Mouse (Mus musculus) megakaryocyte, embryonic 14.5 days (primary cell): ENCODE results near the gene Zfand3. TPM values are rescaled to one million over a fixed set of nuclear protein-coding genes. Genes with fewer than 3 reads are reported as not detected.

ENCODE experiments used
- H3K27me3 ChIP-seq: replicated peaks from 2 replicates; pipeline ENCODE3; 2012; ENCODE audit warnings: inconsistent platforms
- H3K36me3 ChIP-seq: replicated peaks from 2 replicates; pipeline ENCODE3; 2012; ENCODE audit warnings: low read length, inconsistent platforms, mixed read lengths
- H3K4me1 ChIP-seq: 2 replicates; pipeline ENCODE4 v1.6.1; 2012; ENCODE audit warnings: inconsistent platforms
- H3K4me3 ChIP-seq: replicated peaks from 2 replicates; pipeline ENCODE3; 2012; ENCODE audit warnings: moderate library complexity, mild to moderate bottlenecking, inconsistent platforms
- H3K9me3 ChIP-seq: 2 replicates; pipeline ENCODE4 v1.6.1; 2012; ENCODE audit warnings: inconsistent platforms
- FLI1 ChIP-seq: IDR thresholded peaks from 2 replicates; pipeline ENCODE4 v1.6.1; 2012; ENCODE audit warnings: low read length, inconsistent platforms, mixed read lengths
- GATA1 ChIP-seq: IDR thresholded peaks from 3 replicates; pipeline ENCODE4 v1.6.1; 2012; ENCODE audit warnings: mixed read lengths, low read length, inconsistent platforms, borderline replicate concordance
- polyA plus RNA-seq: library from polyadenylated mRNA; stranded (reverse); fragments of >175 nt; gene quantifications from 2 replicates; pipeline ENCODE4 v1.2.3, GENCODE M21; 2012; ENCODE audit warnings: low replicate concordance; ENCODE audit not compliant: insufficient read depth

Gene Zfand3
- polyA plus RNA-seq, 1 experiment: 157 TPM

GRCm38 (mm10) chr17:30210262-30210661 is 205.7 kb downstream of the Zfand3 start:
- no peaks in the 10 kb centered on the region for H3K9me3 ChIP-seq
- TF ChIP-seq GATA1 (no peak), FLI1 (no peak)
- H3K36me3 ChIP-seq: peaks cover 95% of the 10 kb centered on the region
- no peaks in the 10 kb centered on the region for H3K27me3 ChIP-seq
- no peak overlapping the region for H3K4me3 ChIP-seq
- H3K4me1 ChIP-seq: peaks cover 40% of the 10 kb centered on the region

DNA sequence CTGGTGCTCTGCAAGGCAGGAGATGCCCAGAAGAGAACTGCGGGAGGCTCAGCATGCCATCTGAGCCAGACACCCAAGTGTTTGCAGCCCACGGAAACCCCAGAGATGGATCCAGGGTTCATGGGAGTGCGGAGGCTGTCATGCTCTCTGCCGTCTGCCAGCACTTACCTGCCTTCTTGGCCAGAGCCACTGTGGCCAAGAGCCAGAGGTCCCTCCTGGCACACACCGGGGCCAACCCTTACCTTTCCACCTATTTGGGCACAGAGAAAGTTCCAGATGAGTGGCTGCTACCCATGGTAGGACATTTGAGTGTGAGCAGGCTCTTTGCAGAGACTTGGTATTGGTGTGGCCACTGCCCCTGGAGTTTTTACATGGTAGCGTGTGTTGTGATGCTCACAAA is 206.4 kb downstream of the Zfand3 start:
- peaks cover 45% of the 10 kb centered on the region for H3K4me1 ChIP-seq
- TF ChIP-seq GATA1 (no peak), FLI1 (no peak)
- no peaks in the 10 kb centered on the region for H3K9me3 ChIP-seq
- H3K36me3 ChIP-seq: peaks cover 95% of the 10 kb centered on the region
- H3K4me3 ChIP-seq: no peak overlapping the region
- no peaks in the 10 kb centered on the region for H3K27me3 ChIP-seq

DNA sequence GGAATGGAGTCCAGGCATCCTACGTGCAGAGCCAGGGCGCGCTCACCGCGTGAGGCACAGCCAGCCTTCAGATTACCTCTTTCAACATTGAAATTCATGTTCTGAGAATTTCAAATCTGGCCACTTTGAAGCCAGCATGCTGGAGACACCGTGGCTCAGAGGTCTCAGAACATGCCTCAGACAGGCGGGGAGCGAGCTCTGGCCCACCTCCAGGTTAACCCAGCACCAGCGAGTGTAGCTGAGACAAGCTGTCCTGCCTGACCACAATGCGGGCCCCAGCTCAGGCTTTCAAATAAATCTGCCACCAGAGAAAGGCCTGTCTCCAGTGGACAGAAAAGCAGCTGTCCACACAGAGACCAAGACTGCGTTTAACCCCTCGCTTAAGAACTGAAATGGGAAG is 208.1 kb downstream of the Zfand3 start:
- H3K36me3 ChIP-seq: peaks cover 86% of the 10 kb centered on the region
- TF ChIP-seq FLI1 (no peak), GATA1 (no peak)
- H3K4me1 ChIP-seq: peaks cover 46% of the 10 kb centered on the region
- no peaks in the 10 kb centered on the region for H3K9me3 ChIP-seq
- no peak overlapping the region for H3K4me3 ChIP-seq
- no peaks in the 10 kb centered on the region for H3K27me3 ChIP-seq

- H3K9me3 ChIP-seq: no peaks in the 10 kb centered on the region
- no peak overlapping the region for H3K4me3 ChIP-seq
- H3K27me3 ChIP-seq: no peaks in the 10 kb centered on the region
- H3K36me3 ChIP-seq: peaks cover 86% of the 10 kb centered on the region
- TF ChIP-seq FLI1: no peak
- no peak for TF ChIP-seq GATA1
- peaks cover 43% of the 10 kb centered on the region for H3K4me1 ChIP-seq
These were observed 208.8 kb downstream of the Zfand3 start for GRCm38 (mm10) chr17:30213371-30213770.

DNA sequence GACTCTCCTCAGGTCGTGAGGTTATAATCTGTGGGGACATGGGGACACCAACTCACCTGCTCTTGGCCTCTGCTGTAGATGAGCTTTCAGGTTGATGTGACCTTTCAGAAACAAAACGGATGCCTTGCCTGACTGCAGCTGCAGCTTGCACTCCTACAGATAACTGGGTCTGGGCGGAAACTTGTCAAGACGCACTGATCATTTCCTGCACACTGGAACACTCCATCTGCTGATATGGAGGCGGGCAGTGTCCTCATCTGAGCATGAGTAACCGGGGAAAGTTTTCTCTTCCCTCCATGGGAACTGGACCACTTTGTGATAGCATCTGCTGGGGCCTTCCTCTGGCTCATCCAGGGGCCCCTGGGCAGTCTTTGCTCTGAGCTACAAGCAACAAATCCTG is 209.9 kb downstream of the Zfand3 start:
- Histone ChIP-seq H3K4me1 (peaks cover 43% of the 10 kb centered on the region), H3K9me3 (no peaks in the 10 kb centered on the region), H3K36me3 (peaks cover 86% of the 10 kb centered on the region), H3K27me3 (no peaks in the 10 kb centered on the region), H3K4me3 (no peak overlapping the region)
- no peak for TF ChIP-seq FLI1
- no peak for TF ChIP-seq GATA1

DNA sequence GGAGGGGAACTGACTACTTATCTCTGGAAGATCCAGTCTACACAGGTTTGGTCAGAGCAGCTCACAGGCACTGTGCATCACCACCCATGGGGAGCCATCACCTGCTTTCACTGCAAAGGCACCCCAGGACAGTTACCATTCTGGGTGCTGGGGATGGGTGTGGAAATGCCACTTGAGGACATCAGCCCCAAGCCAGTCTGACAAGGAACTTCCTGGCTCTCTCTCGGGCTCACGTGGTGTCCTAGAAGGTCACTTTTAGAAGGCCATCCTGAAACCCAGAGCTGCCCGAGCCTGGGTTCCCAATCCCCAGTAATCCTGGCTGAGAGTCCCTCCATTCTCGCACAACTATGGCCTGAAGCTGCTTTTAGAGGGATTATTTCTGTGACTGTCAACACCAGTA is 211.2 kb downstream of the Zfand3 start:
- peaks cover 86% of the 10 kb centered on the region for H3K36me3 ChIP-seq

DNA sequence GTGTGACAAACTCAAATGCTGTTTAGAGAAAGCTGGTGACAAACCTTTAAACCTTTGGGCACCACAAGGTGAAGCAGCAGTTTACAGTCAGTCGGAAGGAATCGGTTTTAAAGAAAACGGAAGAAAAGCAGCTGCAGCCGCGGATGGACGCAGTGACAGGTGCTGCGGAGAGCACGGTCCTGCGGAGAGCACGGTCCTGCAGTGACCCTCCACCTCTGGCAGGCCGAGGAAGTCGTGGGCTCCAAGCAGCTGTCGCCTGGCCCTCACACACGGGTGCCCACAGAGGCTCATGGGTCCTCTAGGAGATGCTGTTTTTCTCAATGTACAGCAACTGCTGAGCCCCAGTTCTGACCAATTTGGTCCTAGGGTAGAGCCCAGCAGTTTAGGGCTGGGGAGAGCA is 217.1 kb downstream of the Zfand3 start:
- H3K36me3 ChIP-seq: peaks cover 60% of the 10 kb centered on the region
- peaks cover 3% of the 10 kb centered on the region; the same call in 1 of the 2 replicates for H3K4me1 ChIP-seq
- H3K27me3 ChIP-seq: peaks cover 3% of the 10 kb centered on the region
- no peaks in the 10 kb centered on the region for H3K9me3 ChIP-seq
- no peak overlapping the region for H3K4me3 ChIP-seq
- TF ChIP-seq FLI1 (no peak), GATA1 (no peak)

More for the DNA sequence above, 211.2 kb downstream of the Zfand3 start:
- no peaks in the 10 kb centered on the region for H3K27me3 ChIP-seq
- no peaks in the 10 kb centered on the region for H3K9me3 ChIP-seq
- no peak overlapping the region for H3K4me3 ChIP-seq
- peaks cover 43% of the 10 kb centered on the region for H3K4me1 ChIP-seq
- TF ChIP-seq FLI1 (no peak), GATA1 (no peak)

GRCm38 (mm10) chr17:30222361-30222760 is 217.8 kb downstream of the Zfand3 start:
- H3K4me3 ChIP-seq: no peak overlapping the region
- H3K9me3 ChIP-seq: no peaks in the 10 kb centered on the region
- H3K4me1 ChIP-seq: peaks cover 6% of the 10 kb centered on the region; the same call in 1 of the 2 replicates
- no peak for TF ChIP-seq GATA1
- no peak for TF ChIP-seq FLI1
- peaks cover 57% of the 10 kb centered on the region for H3K36me3 ChIP-seq
- H3K27me3 ChIP-seq: peaks cover 5% of the 10 kb centered on the region

- H3K4me3 ChIP-seq: no peak overlapping the region
- H3K36me3 ChIP-seq: peaks cover 55% of the 10 kb centered on the region
- H3K4me1 ChIP-seq: peaks cover 7% of the 10 kb centered on the region
- H3K9me3 ChIP-seq: no peaks in the 10 kb centered on the region
- peaks cover 5% of the 10 kb centered on the region for H3K27me3 ChIP-seq
- TF ChIP-seq GATA1 (no peak), FLI1 (no peak)
These were observed 218.3 kb downstream of the Zfand3 start for GRCm38 (mm10) chr17:30222837-30223236.

GRCm38 (mm10) chr17:30225030-30225740 is 220.7 kb downstream of the Zfand3 start:
- TF ChIP-seq FLI1 (no peak), GATA1 (no peak)
- peaks cover 5% of the 10 kb centered on the region for H3K27me3 ChIP-seq
- H3K4me1 ChIP-seq: peaks cover 28% of the 10 kb centered on the region
- H3K36me3 ChIP-seq: peaks cover 38% of the 10 kb centered on the region
- H3K9me3 ChIP-seq: no peaks in the 10 kb centered on the region
- no peak overlapping the region for H3K4me3 ChIP-seq
